Mouse (Mus musculus) MEL (cell line): ENCODE results near the gene Chrng. TPM values are rescaled to one million over a fixed set of nuclear protein-coding genes. Genes with fewer than 3 reads are reported as not detected.

Source experiments
- DNase-seq: peaks from one replicate; pipeline ENCODE4 v3.0.0; 2011; ENCODE audit warnings: low read depth, low spot score
- H3K27ac ChIP-seq: 2 replicates; pipeline ENCODE4 v1.5.1; 2012; ENCODE audit warnings: low read depth, mild to moderate bottlenecking, control low read depth, low read length, moderate library complexity; ENCODE audit not compliant: control insufficient read depth
- H3K27me3 ChIP-seq, 2 experiments: fragments of 150-350 bp in 1 of 2; sonication (generic) in 1 of 2; 2 replicates each; pipeline ENCODE4 v1.6.1; 2012; ENCODE audit warnings: low read length in 2 of 2, mild to moderate bottlenecking in 2 of 2, improper control_type of control experiment in 1 of 2, moderate library complexity in 1 of 2; ENCODE audit not compliant: insufficient read depth in 2 of 2, control insufficient read depth in 1 of 2
- H3K36me3 ChIP-seq, 2 experiments: 2 replicates each; pipeline ENCODE4 v1.6.1; 2012 to 2014; ENCODE audit warnings: low read length in 2 of 2, improper control_type of control experiment in 1 of 2, inconsistent platforms in 1 of 2, mild to moderate bottlenecking in 1 of 2; ENCODE audit not compliant: insufficient read depth in 2 of 2, control insufficient read depth in 1 of 2
- H3K4me1 ChIP-seq, 2 experiments: fragments of 150-350 bp in 1 of 2; sonication (generic) in 1 of 2; 2 replicates each; pipeline ENCODE4 v1.6.1; 2012; ENCODE audit warnings: low read length in 2 of 2, improper control_type of control experiment in 1 of 2, mild to moderate bottlenecking in 1 of 2; ENCODE audit not compliant: insufficient read depth in 2 of 2, control insufficient read depth in 1 of 2
- H3K4me3 ChIP-seq, 2 experiments: fragments of 150-350 bp in 1 of 2; sonication (generic) in 1 of 2; 2 replicates each; pipeline ENCODE4 v1.5.1; 2012; ENCODE audit warnings: low read depth in 2 of 2, low read length in 2 of 2, mild to moderate bottlenecking in 2 of 2, moderate library complexity in 2 of 2, control low read depth in 1 of 2, improper control_type of control experiment in 1 of 2; ENCODE audit not compliant: control insufficient read depth in 1 of 2, insufficient read depth in 1 of 2
- H3K79me2 ChIP-seq: 2 replicates; pipeline ENCODE4 v1.6.1; 2012; ENCODE audit warnings: mild to moderate bottlenecking, low read length, moderate library complexity; ENCODE audit not compliant: control insufficient read depth, poor library complexity, insufficient read depth
- H3K9ac ChIP-seq: 2 replicates; pipeline ENCODE4 v1.6.1; 2012; ENCODE audit warnings: low read depth, mild to moderate bottlenecking, control low read depth, low read length, moderate library complexity; ENCODE audit not compliant: control insufficient read depth, poor library complexity, severe bottlenecking
- H3K9me3 ChIP-seq: fragments of 150-350 bp; sonication (generic); replicated peaks from 2 replicates; pipeline ENCODE4 v1.6.1; 2012; ENCODE audit warnings: mild to moderate bottlenecking, low read length, improper control_type of control experiment, moderate library complexity; ENCODE audit not compliant: insufficient read depth
- BHLHE40 ChIP-seq: IDR thresholded peaks from 2 replicates; pipeline ENCODE4 v1.6.1; 2012; ENCODE audit warnings: low read depth, mild to moderate bottlenecking, inconsistent platforms, low read length, improper control_type of control experiment, borderline replicate concordance
- CHD1 ChIP-seq: IDR thresholded peaks from 2 replicates; pipeline ENCODE4 v1.6.1; 2012; ENCODE audit warnings: low read depth, mild to moderate bottlenecking, inconsistent platforms, low read length, improper control_type of control experiment
- CTCF ChIP-seq, 3 experiments: IDR thresholded peaks in 2 of 3; conservative IDR thresholded peaks in 1 of 3; 2 replicates each; pipeline ENCODE4 v1.5.1; 2011 to 2012; ENCODE audit warnings: low read length in 3 of 3, low read depth in 2 of 3, mild to moderate bottlenecking in 2 of 3, improper control_type of control experiment in 1 of 3, inconsistent platforms in 1 of 3, mixed read lengths in 1 of 3, moderate library complexity in 1 of 3; ENCODE audit not compliant: control insufficient read depth in 1 of 3, insufficient read depth in 1 of 3, poor library complexity in 1 of 3, severe bottlenecking in 1 of 3
- ELF1 ChIP-seq: IDR thresholded peaks from 2 replicates; pipeline ENCODE4 v1.6.1; 2014; ENCODE audit warnings: low read depth, mild to moderate bottlenecking, inconsistent platforms, low read length, improper control_type of control experiment, moderate library complexity
- ETS1 ChIP-seq: IDR thresholded peaks from 2 replicates; pipeline ENCODE4 v1.6.1; 2012; ENCODE audit warnings: low read depth, mild to moderate bottlenecking, inconsistent platforms, low read length, improper control_type of control experiment, moderate library complexity
- KAT2A ChIP-seq: conservative IDR thresholded peaks from 2 replicates; pipeline ENCODE4 v1.6.1; 2012; ENCODE audit warnings: low read depth, low read length, improper control_type of control experiment, inconsistent platforms
- MAFK ChIP-seq: IDR thresholded peaks from 2 replicates; pipeline ENCODE4 v1.6.1; 2011; ENCODE audit warnings: low read depth, mild to moderate bottlenecking, low read length, improper control_type of control experiment, borderline replicate concordance
- MAX ChIP-seq: IDR thresholded peaks from 2 replicates; pipeline ENCODE4 v1.6.1; 2011; ENCODE audit warnings: low read length, improper control_type of control experiment
- MAZ ChIP-seq: IDR thresholded peaks from 2 replicates; pipeline ENCODE4 v1.6.1; 2012; ENCODE audit warnings: low read depth, mild to moderate bottlenecking, inconsistent platforms, low read length, improper control_type of control experiment
- MYB ChIP-seq: IDR thresholded peaks from 2 replicates; pipeline ENCODE4 v1.6.1; 2011; ENCODE audit warnings: mild to moderate bottlenecking, low read depth, low read length, improper control_type of control experiment
- MYC ChIP-seq: IDR thresholded peaks from 2 replicates; pipeline ENCODE4 v1.6.1; 2011; ENCODE audit warnings: low read depth, mild to moderate bottlenecking, low read length, improper control_type of control experiment, moderate library complexity
- NRF1 ChIP-seq: IDR thresholded peaks from 2 replicates; pipeline ENCODE4 v1.6.1; 2014; ENCODE audit warnings: low read depth, mild to moderate bottlenecking, inconsistent platforms, low read length, improper control_type of control experiment, moderate library complexity; ENCODE audit not compliant: poor library complexity, insufficient read depth, severe bottlenecking
- POLR2A ChIP-seq, 2 experiments: IDR thresholded peaks; 2 replicates each; pipeline ENCODE4 v1.6.1; 2011 to 2012; ENCODE audit warnings: low read length in 2 of 2, mild to moderate bottlenecking in 2 of 2, control low read depth in 1 of 2, improper control_type of control experiment in 1 of 2, low read depth in 1 of 2, moderate library complexity in 1 of 2; ENCODE audit not compliant: control insufficient read depth in 1 of 2, insufficient read depth in 1 of 2, poor library complexity in 1 of 2
- POLR2AphosphoS2 ChIP-seq: IDR thresholded peaks from 2 replicates; pipeline ENCODE4 v1.6.1; 2011; ENCODE audit warnings: low read length, improper control_type of control experiment
- RAD21 ChIP-seq: IDR thresholded peaks from 2 replicates; pipeline ENCODE4 v1.6.1; 2011; ENCODE audit warnings: mild to moderate bottlenecking, low read depth, low read length, improper control_type of control experiment
- SIN3A ChIP-seq: IDR thresholded peaks from 2 replicates; pipeline ENCODE4 v1.6.1; 2012; ENCODE audit warnings: low read length, improper control_type of control experiment, inconsistent platforms
- SMC3 ChIP-seq: IDR thresholded peaks from 2 replicates; pipeline ENCODE4 v1.6.1; 2011; ENCODE audit warnings: low read depth, low read length, improper control_type of control experiment
- TCF12 ChIP-seq: IDR thresholded peaks from 2 replicates; pipeline ENCODE4 v1.6.1; 2014; ENCODE audit warnings: low read depth, mild to moderate bottlenecking, inconsistent platforms, low read length, improper control_type of control experiment, moderate library complexity
- USF1 ChIP-seq: IDR thresholded peaks from 2 replicates; pipeline ENCODE4 v1.6.1; 2014; ENCODE audit warnings: low read depth, mild to moderate bottlenecking, inconsistent platforms, low read length, improper control_type of control experiment, moderate library complexity
- USF2 ChIP-seq, 2 experiments: IDR thresholded peaks; 2 replicates each; pipeline ENCODE4 v1.6.1; 2011 to 2012; ENCODE audit warnings: improper control_type of control experiment in 2 of 2, low read length in 2 of 2, borderline replicate concordance in 1 of 2, inconsistent platforms in 1 of 2, low read depth in 1 of 2, mild to moderate bottlenecking in 1 of 2; ENCODE audit not compliant: insufficient read depth in 1 of 2
- ZMIZ1 ChIP-seq: IDR thresholded peaks from 2 replicates; pipeline ENCODE4 v1.6.1; 2012; ENCODE audit warnings: low read depth, mild to moderate bottlenecking, inconsistent platforms, low read length, improper control_type of control experiment, moderate library complexity
- ZNF384 ChIP-seq: IDR thresholded peaks from 2 replicates; pipeline ENCODE4 v1.6.1; 2012; ENCODE audit warnings: low read depth, mild to moderate bottlenecking, inconsistent platforms, low read length, improper control_type of control experiment
- polyA plus RNA-seq, 2 experiments: library from polyadenylated mRNA; stranded (reverse) in 1 of 2; unstranded in 1 of 2; fragments of >175 nt in 1 of 2; fragments of >200 nt in 1 of 2; gene quantifications; 2 replicates each; pipeline versions ENCODE4 v1.2.1 to v1.2.4; 2012; ENCODE audit warnings: low replicate concordance in 2 of 2, low read depth in 1 of 2; ENCODE audit not compliant: insufficient read length in 2 of 2, insufficient read depth in 1 of 2, missing spikeins in 1 of 2
- total RNA-seq: library from RNA; depleted of rRNA; stranded (reverse); fragments of 300-350 nt; gene quantifications from 2 replicates; pipeline ENCODE4 v1.2.3, GENCODE M21; 2012; rRNA removed

Chrng gene
- total and polyA plus RNA-seq, 3 experiments = not detected

DNA sequence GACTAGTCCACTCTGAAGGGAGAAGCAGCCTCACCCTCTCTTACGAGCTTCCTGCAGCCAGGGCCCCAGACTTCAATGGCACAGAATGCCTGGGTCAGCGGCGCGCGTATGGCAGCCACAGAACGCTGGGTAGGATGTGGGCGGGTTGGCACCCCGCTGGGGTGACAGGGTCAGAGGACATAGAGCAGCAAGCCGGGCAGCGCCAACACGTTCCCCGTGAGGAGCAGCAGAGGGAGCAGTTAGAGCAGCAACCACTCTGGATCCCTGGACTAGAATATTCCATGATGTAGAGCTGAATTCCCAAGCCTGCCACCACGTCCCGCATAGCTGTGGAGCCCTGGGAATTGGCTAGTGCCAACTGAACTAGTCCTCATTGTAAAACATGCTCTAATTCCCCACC, 54.0 kb downstream of the Chrng start:
- Histone ChIP-seq H3K4me3 (no peak overlapping the region), H3K36me3 (no peaks in the 10 kb centered on the region), H3K4me1 (no peaks in the 10 kb centered on the region)
- no peak for TF ChIP-seq NRF1
- TF ChIP-seq MAFK = no peak
- no peak for TF ChIP-seq BHLHE40
- no peak for TF ChIP-seq CHD1
- no peak for TF ChIP-seq ETS1
- no peak for TF ChIP-seq USF2 (IDR thresholded peaks at IDR 0.05; ENCODE audit: borderline replicate concordance in 1 of 2, insufficient read depth in 1 of 2, low read depth in 1 of 2, low read length in 2 of 2)
- TF ChIP-seq ZNF384 = no peak
- no peak for TF ChIP-seq POLR2AphosphoS2
- TF ChIP-seq SIN3A = no peak
- no peak for TF ChIP-seq USF1
- no peak for TF ChIP-seq RAD21
- TF ChIP-seq MAZ = no peak
- TF ChIP-seq SMC3 = no peak
- no peak for TF ChIP-seq ZMIZ1
- no peak for TF ChIP-seq KAT2A
- TF ChIP-seq MYB = no peak
- TF ChIP-seq, all 39 proteins: peak for 0
- Histone ChIP-seq H3K9ac (no peak overlapping the region), H3K9me3 (no peaks in the 10 kb centered on the region), H3K27ac (no peak overlapping the region), H3K27me3 (peaks cover 4 to 7% of the 10 kb centered on the region in 2 experiments), H3K79me2 (no peaks in the 10 kb centered on the region)
- DNase-seq = no peak

DNA sequence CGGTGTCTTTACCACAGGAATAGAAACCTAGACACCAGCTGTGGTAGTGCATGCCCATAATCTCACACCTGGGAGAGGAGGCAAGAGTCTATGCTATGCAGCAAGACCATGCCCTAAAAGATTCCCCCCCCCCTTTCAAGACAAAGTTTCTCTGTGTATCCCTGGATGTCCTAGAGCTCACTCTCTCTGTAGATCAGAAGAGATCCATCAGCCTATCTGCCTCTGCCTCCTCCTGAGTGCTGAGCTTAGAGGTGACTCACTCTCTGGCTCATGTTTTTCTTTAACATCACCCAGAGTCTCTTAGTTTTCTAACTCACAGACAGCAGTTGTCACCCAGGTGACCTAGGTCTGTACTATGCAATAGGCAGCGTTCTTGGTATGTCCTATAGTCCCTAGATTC, 54.9 kb downstream of the Chrng start:
- no peaks in the 10 kb centered on the region for H3K9me3 ChIP-seq
- DNase-seq = no peak
- TF ChIP-seq POLR2A (IDR thresholded peaks at IDR 0.05; ENCODE audit: control insufficient read depth in 1 of 2, insufficient read depth in 1 of 2, low read depth in 1 of 2, low read length in 2 of 2, poor library complexity in 1 of 2) = no peak
- no peak for TF ChIP-seq SIN3A
- no peak for TF ChIP-seq TCF12
- no peak for TF ChIP-seq POLR2AphosphoS2
- TF ChIP-seq ETS1 = no peak
- TF ChIP-seq MAZ = no peak
- TF ChIP-seq BHLHE40 = no peak
- TF ChIP-seq MAX = no peak
- no peak for TF ChIP-seq CTCF (IDR thresholded peaks at IDR 0.05 in 2 of 3, conservative IDR thresholded peaks at IDR 0.05 in 1 of 3; ENCODE audit: control insufficient read depth in 1 of 3, insufficient read depth in 1 of 3, low read depth in 2 of 3, low read length in 3 of 3, poor library complexity in 1 of 3, severe bottlenecking in 1 of 3)
- no peak for TF ChIP-seq USF1
- TF ChIP-seq ELF1 = no peak
- TF ChIP-seq MYC = no peak
- TF ChIP-seq, all 39 proteins: peak for 0
- Histone ChIP-seq H3K27ac (no peak overlapping the region), H3K9ac (no peak overlapping the region), H3K27me3 (peaks cover 4 to 7% of the 10 kb centered on the region in 2 experiments), H3K4me3 (no peak overlapping the region), H3K36me3 (no peaks in the 10 kb centered on the region), H3K79me2 (no peaks in the 10 kb centered on the region), H3K4me1 (no peaks in the 10 kb centered on the region)

Other genes starting within 250 kb of the Chrng start
- not detected in 2 replicates for gene Alppl2, start 114.7 kb upstream of the Chrng start, total RNA-seq
- not detected for gene Alppl2, start 114.7 kb upstream of the Chrng start, polyA plus RNA-seq
- gene Alpi, start 103.1 kb upstream of the Chrng start, total RNA-seq = not detected in 2 replicates
- not detected for gene Alpi, start 103.1 kb upstream of the Chrng start, polyA plus RNA-seq
- gene Akp3, start 79.7 kb upstream of the Chrng start, total RNA-seq = not detected in 2 replicates
- under 1 TPM in 1 of 2 experiments, not detected in 1; 0.04 TPM for gene Akp3, start 79.7 kb upstream of the Chrng start, polyA plus RNA-seq
- gene Ecel1, start 48.1 kb upstream of the Chrng start, total RNA-seq = 0.73 and 2.1 TPM in 2 replicates
- gene Ecel1, start 48.1 kb upstream of the Chrng start, polyA plus RNA-seq = 1 to 10 TPM in 1 of 2 experiments, not detected in 1; 4.8 TPM
- gene Prss56, start 21.3 kb upstream of the Chrng start, total RNA-seq = 0.08 TPM in 1 of 2 replicates, not detected in the other
- gene Prss56, start 21.3 kb upstream of the Chrng start, polyA plus RNA-seq = not detected
- gene Chrnd, start 14.1 kb upstream of the Chrng start, total RNA-seq = not detected in 2 replicates
- not detected for gene Chrnd, start 14.1 kb upstream of the Chrng start, polyA plus RNA-seq
- 165 and 171 TPM in 2 replicates for gene Eif4e2, start 9.3 kb downstream of the Chrng start, total RNA-seq
- 100 to 1,000 TPM; 132 to 220 TPM for gene Eif4e2, start 9.3 kb downstream of the Chrng start, polyA plus RNA-seq
- gene Efhd1, start 59.7 kb downstream of the Chrng start, total RNA-seq = not detected in 2 replicates
- gene Efhd1, start 59.7 kb downstream of the Chrng start, polyA plus RNA-seq = under 1 TPM in 1 of 2 experiments, not detected in 1; 0.15 TPM
- 27.1 and 28.5 TPM in 2 replicates for gene Gigyf2, start 122.3 kb downstream of the Chrng start, total RNA-seq
- gene Gigyf2, start 122.3 kb downstream of the Chrng start, polyA plus RNA-seq = 10 to 100 TPM in 1 of 2 experiments, not detected in 1; 70.6 TPM
- gene Kcnj13, start 190.1 kb downstream of the Chrng start, total RNA-seq = 0.16 and 0.23 TPM in 2 replicates
- gene Kcnj13, start 190.1 kb downstream of the Chrng start, polyA plus RNA-seq = under 1 TPM in 1 of 2 experiments, not detected in 1; 0.10 TPM